Comparison of ENCODE assay signal across 17 mouse cellular contexts in genomic region chr3:84685662-84686293, GRCm38 (mm10).
"Had no signal": no experiment of that assay in that cellular context is flagged by ENCODE, and none has a peak within 500 bp of the region (broad histone marks: within the 10 kb centered on the region; RNA-seq: fewer than 3 reads in every experiment).

No protein-coding gene starts in this region.

- DNase-seq: kidney, adult 11 months; kidney, adult 9 months; kidney, postnatal 10 days; kidney, postnatal 4 days; liver, embryonic 13.5 days; liver, postnatal 0 days; lung, postnatal 36 days; right cerebral cortex, postnatal 14 days; thymus, adult 18-20 months; thymus, postnatal 14 days had no signal

- ATAC-seq: liver, postnatal 0 days; midbrain, embryonic 16.5 days had no signal

- H3K9ac ChIP-seq: limb, embryonic 15.5 days; liver, embryonic 13.5 days; liver, postnatal 0 days; midbrain, embryonic 12.5 days; neural tube, embryonic 13.5 days had no signal

- H3K4me3 ChIP-seq: layer of hippocampus, adult 2 months; left cerebral cortex, adult 2 months; limb, embryonic 15.5 days; liver, embryonic 13.5 days; midbrain, embryonic 12.5 days; neural tube, embryonic 13.5 days had no signal

- H3K27ac ChIP-seq: layer of hippocampus, adult 2 months; left cerebral cortex, adult 2 months; limb, embryonic 15.5 days; liver, embryonic 13.5 days; midbrain, embryonic 12.5 days; neural tube, embryonic 13.5 days; stomach, postnatal 0 days had no signal

- H3K36me3 ChIP-seq: limb, embryonic 15.5 days; liver, embryonic 13.5 days; midbrain, embryonic 12.5 days; neural tube, embryonic 13.5 days had no signal

- H3K9me3 ChIP-seq: limb, embryonic 15.5 days; liver, embryonic 13.5 days; midbrain, embryonic 12.5 days; neural tube, embryonic 13.5 days had no signal

- H3K4me1 ChIP-seq: limb, embryonic 15.5 days had no signal

- H3K27me3 ChIP-seq: limb, embryonic 15.5 days; neural tube, embryonic 13.5 days had no signal
